Mouse (Mus musculus) forebrain, embryonic 14.5 days (tissue): ENCODE data around the gene Hoxc6. TPM values are rescaled to one million over a fixed set of nuclear protein-coding genes. Genes with fewer than 3 reads are reported as not detected.

ENCODE experiments used
- ATAC-seq: fragments of 200-750 bp; cut with Nextera tagmentation; 2 replicates; pipeline ENCODE4 v1.8.0; 2017; ENCODE audit warnings: mild to moderate bottlenecking, moderate library complexity
- DNase-seq: peaks from one replicate; pipeline ENCODE4 v3.0.0-alpha.2; 2015; ENCODE audit warnings: low spot score
- H3K27ac ChIP-seq: fragments of 300-500 bp; sonication (generic); 2 replicates; pipeline ENCODE4 v1.5.1; 2014; ENCODE audit warnings: low read depth, mild to moderate bottlenecking, control low read depth, low read length, moderate library complexity
- H3K27me3 ChIP-seq: fragments of 300-500 bp; sonication (generic); replicated peaks from 2 replicates; pipeline ENCODE4 v1.6.1; 2014; ENCODE audit warnings: low read length, control low read depth, mixed read lengths; ENCODE audit not compliant: control insufficient read depth, insufficient read depth
- H3K36me3 ChIP-seq: fragments of 300-500 bp; sonication (generic); 2 replicates; pipeline ENCODE4 v1.6.1; 2014; ENCODE audit warnings: low read length, control low read depth; ENCODE audit not compliant: control insufficient read depth, insufficient read depth
- H3K4me1 ChIP-seq: fragments of 300-500 bp; sonication (generic); 2 replicates; pipeline ENCODE4 v1.6.1; 2014; ENCODE audit warnings: antibody characterized with exemption, low read length, control low read depth; ENCODE audit not compliant: control insufficient read depth, insufficient read depth
- H3K4me2 ChIP-seq: fragments of 300-500 bp; sonication (generic); 2 replicates; pipeline ENCODE4 v1.6.1; 2014; ENCODE audit warnings: mild to moderate bottlenecking, control low read depth, low read length
- H3K4me3 ChIP-seq: fragments of 300-500 bp; sonication (generic); 2 replicates; pipeline ENCODE4 v1.5.1; 2014; ENCODE audit warnings: low read depth, low read length, control low read depth
- H3K9ac ChIP-seq: fragments of 300-500 bp; sonication (generic); 2 replicates; pipeline ENCODE4 v1.6.1; 2014; ENCODE audit warnings: mild to moderate bottlenecking, low read length, control low read depth, moderate library complexity
- H3K9me3 ChIP-seq: fragments of 300-500 bp; sonication (generic); replicated peaks from 2 replicates; pipeline ENCODE4 v1.6.1; 2016; ENCODE audit warnings: low read length, control low read depth, mixed read lengths; ENCODE audit not compliant: control insufficient read depth
- WGBS: fragments of 180-500 bp; shearing (Covaris S2); extraction: QIAGEN DNeasy Blood & Tissue Kit; methylation state at CpG from one replicate; pipeline ENCODE4 v1.1.7; 2014; 5-methylcytosine and 5-hydroxymethylcytosine counted together
- polyA plus RNA-seq: library from polyadenylated mRNA; unstranded; fragments of >200 nt; fragmentation: Nextera tagmentation; extraction: Ambion mirVana; gene quantifications from 2 replicates; pipeline ENCODE4 v1.2.1, GENCODE M21; 2014

Hoxc6 gene
- polyA plus RNA-seq, 1 experiment from 2014 or later, result not detected

GRCm38 (mm10) chr15:103013238-103013984 is 15.4 kb downstream of the Hoxc6 start:
- H3K27me3 ChIP-seq, result peaks cover 96% of the 10 kb centered on the region
- WGBS, result 4% methylated on average over 17 of the region's 17 CpGs
- no peak overlapping the region for H3K27ac ChIP-seq
- H3K36me3 ChIP-seq, result no peaks in the 10 kb centered on the region
- H3K4me2 ChIP-seq, result no peak overlapping the region
- no peak overlapping the region for H3K9ac ChIP-seq
- DNase-seq (peak; percentile 74), ATAC-seq (no peak)
- no peaks in the 10 kb centered on the region for H3K9me3 ChIP-seq
- no peak overlapping the region for H3K4me3 ChIP-seq
- no peaks in the 10 kb centered on the region for H3K4me1 ChIP-seq

- Histone ChIP-seq H3K36me3 (no peaks in the 10 kb centered on the region), H3K9ac (no peak overlapping the region), H3K4me2 (no peak overlapping the region), H3K27me3 (peaks cover 96% of the 10 kb centered on the region), H3K4me3 (no peak overlapping the region), H3K27ac (no peak overlapping the region), H3K9me3 (no peaks in the 10 kb centered on the region), H3K4me1 (no peaks in the 10 kb centered on the region)
- ATAC-seq (no peak; the same call in 1 of the 2 replicates), DNase-seq (no peak)
- WGBS, result 1% methylated on average over 49 of the region's 57 CpGs
Measured at GRCm38 (mm10) chr15:103014166-103015008, 16.3 kb downstream of the Hoxc6 start.

- Histone ChIP-seq H3K27ac (no peak overlapping the region), H3K4me3 (no peak overlapping the region), H3K9me3 (no peaks in the 10 kb centered on the region), H3K4me1 (no peaks in the 10 kb centered on the region), H3K9ac (no peak overlapping the region), H3K27me3 (peaks cover 96% of the 10 kb centered on the region), H3K36me3 (no peaks in the 10 kb centered on the region), H3K4me2 (no peak overlapping the region)
- no peak for DNase-seq
- ATAC-seq, result no peak
- under 1% methylated on average over 24 of the region's 28 CpGs for WGBS
Measured at GRCm38 (mm10) chr15:103015009-103015399, 16.9 kb downstream of the Hoxc6 start.

GRCm38 (mm10) chr15:103015406-103016166 is 17.5 kb downstream of the Hoxc6 start:
- Histone ChIP-seq H3K4me2 (no peak overlapping the region), H3K9ac (no peak overlapping the region), H3K27ac (no peak overlapping the region), H3K36me3 (no peaks in the 10 kb centered on the region), H3K27me3 (peaks cover 96% of the 10 kb centered on the region), H3K4me1 (no peaks in the 10 kb centered on the region), H3K9me3 (no peaks in the 10 kb centered on the region), H3K4me3 (no peak overlapping the region)
- DNase-seq, result no peak
- no peak for ATAC-seq
- WGBS, result 2% methylated on average over 19 of the region's 19 CpGs

GRCm38 (mm10) chr15:103018636-103019035 is 20.6 kb downstream of the Hoxc6 start, which contains the start of gene Hoxc4:
Gene Hoxc4, plus strand, starts transcription at chr15:103018934.
- no peak within 1 kb of the TSS for H3K4me3 ChIP-seq
- H3K4me1 ChIP-seq, result no peaks in the 10 kb centered on the region
- ATAC-seq, result no peak

GRCm38 (mm10) chr15:103020899-103021418 is 22.9 kb downstream of the Hoxc6 start:
- Histone ChIP-seq H3K27ac (no peak overlapping the region), H3K9me3 (no peaks in the 10 kb centered on the region), H3K4me1 (no peaks in the 10 kb centered on the region), H3K9ac (no peak overlapping the region), H3K36me3 (no peaks in the 10 kb centered on the region), H3K4me3 (no peak overlapping the region), H3K27me3 (peaks cover 99% of the 10 kb centered on the region), H3K4me2 (no peak overlapping the region)
- ATAC-seq, result no peak
- WGBS, result 0% methylated on average over 8 of the region's 8 CpGs
- no peak for DNase-seq

More at GRCm38 (mm10) chr15:103018636-103019035, 20.6 kb downstream of the Hoxc6 start, which contains the start of gene Hoxc4:
- WGBS, result 1% methylated on average over 9 of the region's 9 CpGs
- no peak for DNase-seq
- H3K4me2 ChIP-seq, result no peak within 1 kb of the TSS
- no peak within 1 kb of the TSS for H3K27ac ChIP-seq
- H3K9ac ChIP-seq, result no peak within 1 kb of the TSS
- no peaks in the 10 kb centered on the region for H3K9me3 ChIP-seq
- peaks cover 100% of the 10 kb centered on the region for H3K27me3 ChIP-seq
- no peaks in the 10 kb centered on the region for H3K36me3 ChIP-seq

- Histone ChIP-seq H3K27me3 (peaks cover 99% of the 10 kb centered on the region), H3K4me1 (no peaks in the 10 kb centered on the region), H3K27ac (no peak overlapping the region), H3K4me2 (no peak overlapping the region), H3K9me3 (no peaks in the 10 kb centered on the region), H3K36me3 (no peaks in the 10 kb centered on the region), H3K9ac (no peak overlapping the region), H3K4me3 (no peak overlapping the region)
- no peak for DNase-seq
- 4% methylated on average over 8 of the region's 8 CpGs for WGBS
- ATAC-seq, result no peak
Measured at GRCm38 (mm10) chr15:103021544-103021943, 23.5 kb downstream of the Hoxc6 start.

- ATAC-seq (no peak), DNase-seq (no peak)
- Histone ChIP-seq H3K4me2 (no peak overlapping the region), H3K9me3 (no peaks in the 10 kb centered on the region), H3K27ac (no peak overlapping the region), H3K9ac (no peak overlapping the region), H3K27me3 (peaks cover 99% of the 10 kb centered on the region), H3K36me3 (no peaks in the 10 kb centered on the region), H3K4me3 (no peak overlapping the region), H3K4me1 (no peaks in the 10 kb centered on the region)
- WGBS, result 2% methylated on average over 2 of the region's 2 CpGs
Measured at GRCm38 (mm10) chr15:103024131-103024530, 26.1 kb downstream of the Hoxc6 start.
